Comparison of ENCODE assay signal across 25 mouse cellular contexts in the genomic region with DNA sequence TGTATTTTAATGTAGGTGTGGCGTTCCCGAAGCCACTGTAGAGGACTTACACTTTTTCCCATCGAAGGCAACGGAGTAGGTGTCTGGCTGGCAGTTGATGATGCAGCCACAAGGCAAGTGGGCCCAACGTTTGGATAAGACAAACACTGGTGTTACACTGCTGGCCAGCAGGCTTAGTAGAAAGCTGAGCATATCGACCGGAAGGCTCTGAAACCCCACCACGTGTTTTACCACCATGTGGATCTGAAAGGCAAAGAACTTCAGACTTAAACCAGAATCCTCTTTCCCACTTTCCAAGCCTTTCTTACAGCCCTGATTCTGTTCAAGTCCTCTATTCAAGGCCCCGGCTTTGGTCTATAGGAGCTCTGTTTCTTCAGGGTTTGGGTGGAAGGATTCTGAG. TPM values are rescaled to one million over a fixed set of nuclear protein-coding genes. Genes with fewer than 3 reads are reported as not detected.
A peak's percentile ranks its signal among the peaks of the same experiment; 100 is the strongest.
DNase-seq lines count a peak whose midpoint lies in the region; ATAC-seq lines count a peak whose summit lies in the region.
"Had no signal": no experiment of that assay in that cellular context is flagged by ENCODE, and none has a peak within 500 bp of the region (broad histone marks: within the 10 kb centered on the region; RNA-seq: fewer than 3 reads in every experiment).

No protein-coding gene starts in this region.

- no peak overlapping the region for H3K9ac ChIP-seq in heart, embryonic 13.5 days
- no peak overlapping the region for H3K9ac ChIP-seq in neural tube, embryonic 12.5 days
- H3K9ac ChIP-seq in hindbrain, embryonic 16.5 days (ENCODE audit: low read depth, low read length) = no peak overlapping the region
- no peak overlapping the region for H3K9ac ChIP-seq in neural tube, embryonic 14.5 days (replicated peaks; ENCODE audit: low read depth, low read length)
- H3K9ac ChIP-seq: embryonic facial prominence, embryonic 13.5 days; heart, embryonic 12.5 days; limb, embryonic 13.5 days; liver, embryonic 14.5 days had no signal

- H3K4me2 ChIP-seq in heart, embryonic 13.5 days = peak overlapping the region; percentile 78
- H3K4me2 ChIP-seq in neural tube, embryonic 12.5 days (replicated peaks) = peak overlapping the region; percentile 81; the same call in 1 of the 2 replicates
- peak overlapping the region; percentile 94 for H3K4me2 ChIP-seq in hindbrain, embryonic 16.5 days (ENCODE audit: low read length)
- H3K4me2 ChIP-seq in neural tube, embryonic 14.5 days (ENCODE audit: low read depth, low read length) = no peak overlapping the region; the same call in 1 of the 2 replicates

- H3K27ac ChIP-seq in heart, embryonic 13.5 days (replicated peaks) = no peak overlapping the region
- no peak overlapping the region for H3K27ac ChIP-seq in neural tube, embryonic 12.5 days
- H3K27ac ChIP-seq in hindbrain, embryonic 16.5 days (ENCODE audit: low read depth, low read length) = no peak overlapping the region
- no peak overlapping the region for H3K27ac ChIP-seq in neural tube, embryonic 14.5 days (ENCODE audit: low read depth, low read length)
- H3K27ac ChIP-seq: embryonic facial prominence, embryonic 13.5 days; gastrocnemius, adult 2 months; limb, embryonic 13.5 days; liver, embryonic 14.5 days had no signal

- WGBS in heart, embryonic 13.5 days = 62% methylated on average over 9 of the region's 9 CpGs
- 78% methylated on average over 9 of the region's 9 CpGs for WGBS in neural tube, embryonic 12.5 days
- WGBS in hindbrain, embryonic 16.5 days = 74% methylated on average over 9 of the region's 9 CpGs
- 78% methylated on average over 9 of the region's 9 CpGs for WGBS in neural tube, embryonic 14.5 days

- H3K4me3 ChIP-seq in heart, embryonic 13.5 days = no peak overlapping the region
- H3K4me3 ChIP-seq in neural tube, embryonic 12.5 days = no peak overlapping the region
- peak overlapping the region; percentile 69 for H3K4me3 ChIP-seq in hindbrain, embryonic 16.5 days (ENCODE audit: low read length)
- H3K4me3 ChIP-seq in neural tube, embryonic 14.5 days (ENCODE audit: low read depth, low read length) = 0 out of 2 replicates have a peak overlapping the region, but pooled peaks have one; percentile 53
- H3K4me3 ChIP-seq: gastrocnemius, adult 2 months had no signal

- intact Hi-C loops in heart, postnatal 36 days (cut with DNase I) = no loop called here

- no peaks in the 10 kb centered on the region for H3K9me3 ChIP-seq in heart, embryonic 13.5 days
- H3K9me3 ChIP-seq in neural tube, embryonic 12.5 days = no peaks in the 10 kb centered on the region
- H3K9me3 ChIP-seq in hindbrain, embryonic 16.5 days (ENCODE audit: control insufficient read depth, low read length) = no peaks in the 10 kb centered on the region
- no peaks in the 10 kb centered on the region for H3K9me3 ChIP-seq in neural tube, embryonic 14.5 days (ENCODE audit: control insufficient read depth, low read length)
- H3K9me3 ChIP-seq: embryonic facial prominence, embryonic 13.5 days; heart, embryonic 12.5 days; limb, embryonic 13.5 days had no signal

- peaks cover 15% of the 10 kb centered on the region for H3K4me1 ChIP-seq in heart, embryonic 13.5 days
- H3K4me1 ChIP-seq in neural tube, embryonic 12.5 days = 0 out of 2 replicates have a peak, but pooled peaks cover 5% of the 10 kb centered on the region
- H3K4me1 ChIP-seq in hindbrain, embryonic 16.5 days (ENCODE audit: control insufficient read depth, insufficient read depth, low read depth, low read length) = no peaks in the 10 kb centered on the region; the same call in 1 of the 2 replicates
- no peaks in the 10 kb centered on the region for H3K4me1 ChIP-seq in neural tube, embryonic 14.5 days (ENCODE audit: control insufficient read depth, insufficient read depth, low read length)

- ATAC-seq in heart, embryonic 13.5 days (ENCODE audit: extremely low read depth, insufficient number of reproducible peaks, low FRiP score, low TSS enrichment) = no peak
- ATAC-seq in neural tube, embryonic 12.5 days (ENCODE audit: low FRiP score, low read depth) = no peak
- no peak for ATAC-seq in hindbrain, embryonic 16.5 days
- ATAC-seq in neural tube, embryonic 14.5 days (ENCODE audit: low read depth) = no peak
- ATAC-seq: activated CD4-positive, CD25-positive, alpha-beta regulatory T cell, adult 4 months had no signal

- no peaks in the 10 kb centered on the region for H3K36me3 ChIP-seq in heart, embryonic 13.5 days
- no peaks in the 10 kb centered on the region for H3K36me3 ChIP-seq in neural tube, embryonic 12.5 days
- no peaks in the 10 kb centered on the region for H3K36me3 ChIP-seq in hindbrain, embryonic 16.5 days (ENCODE audit: control insufficient read depth, insufficient read depth, low read length)
- no peaks in the 10 kb centered on the region for H3K36me3 ChIP-seq in neural tube, embryonic 14.5 days (ENCODE audit: control insufficient read depth, insufficient read depth, low read length)
- H3K36me3 ChIP-seq: embryonic facial prominence, embryonic 13.5 days; heart, embryonic 12.5 days; limb, embryonic 13.5 days had no signal

- peaks cover 38% of the 10 kb centered on the region for H3K27me3 ChIP-seq in heart, embryonic 13.5 days (replicated peaks)
- peaks cover 15% of the 10 kb centered on the region for H3K27me3 ChIP-seq in neural tube, embryonic 12.5 days (replicated peaks)
- no peaks in the 10 kb centered on the region for H3K27me3 ChIP-seq in hindbrain, embryonic 16.5 days (replicated peaks; ENCODE audit: control insufficient read depth, insufficient read depth, low read length)
- H3K27me3 ChIP-seq in neural tube, embryonic 14.5 days (ENCODE audit: control insufficient read depth, insufficient read depth, low read length) = peaks cover 3% of the 10 kb centered on the region; the same call in 1 of the 2 replicates

- DNase-seq in heart, postnatal 36 days = no peak
- DNase-seq in neural tube, embryonic 10.5 days (ENCODE audit: extremely low spot score, low spot score) = no peak
- no peak for DNase-seq in right cerebral cortex, postnatal 14 days
- DNase-seq in kidney, adult 11 months = no peak
- DNase-seq: adrenal gland, postnatal 14 days; B cell, adult 2 months; cerebellum, adult 8-10 months; gastrocnemius, adult 2 months; heart, postnatal 4 days; kidney, adult 2 months; kidney, postnatal 4 days; thymus, adult 18-20 months had no signal

RNA-seq across cellular contexts. Expression of a gene that starts 2.5 kb away (rescaled TPM):
- not detected in 2 replicates for polyA plus RNA-seq in heart, embryonic 13.5 days (2015; fragmentation: Nextera tagmentation; extraction: Ambion mirVana)
- total RNA-seq in heart, postnatal 36 days (2021) = not detected
- polyA plus RNA-seq in neural tube, embryonic 12.5 days (2016; fragmentation: Nextera tagmentation; extraction: Ambion mirVana) = 0.29 and 0.82 TPM in 2 replicates
- polyA plus RNA-seq in hindbrain, embryonic 16.5 days (2015; fragmentation: Nextera tagmentation; extraction: Ambion mirVana) = 5.2 and 5.5 TPM in 2 replicates
- 4.3 and 8.4 TPM in 2 replicates for polyA plus RNA-seq in neural tube, embryonic 14.5 days (2014; fragmentation: Nextera tagmentation; extraction: Ambion mirVana)
- total RNA-seq: adrenal gland, postnatal 14 days; gastrocnemius, adult 2 months; granulocyte monocyte progenitor cell, adult 5-6 weeks; heart, postnatal 4 days; megakaryocyte progenitor cell, adult 5-6 weeks had no signal
- polyA plus RNA-seq: heart, embryonic 12.5 days; kidney, adult 2 months; liver, embryonic 14.5 days; Patski; urinary bladder, adult 2 months had no signal

Comparison
In these comparisons a context has a peak if more than half of its experiments do, and no peak if none do; other contexts are left out.
1. H3K4me3 ChIP-seq: peak in hindbrain, embryonic 16.5 days (single experiment) and neural tube, embryonic 14.5 days (single experiment); none in heart, embryonic 13.5 days (single experiment) and neural tube, embryonic 12.5 days (single experiment).